Mouse (Mus musculus): ENCODE data around the gene Nxf1. TPM values are rescaled to one million over a fixed set of nuclear protein-coding genes. Genes with fewer than 3 reads are reported as not detected.

Nxf1 gene
- polyA plus RNA-seq (2015; fragmentation: Nextera tagmentation; extraction: Ambion mirVana), result 114 and 123 TPM in 2 replicates

GRCm38 (mm10) chr19:8756635-8757387 is at the start of gene Nxf1:
Gene Nxf1, plus strand, starts transcription at chr19:8757073.
- under 1% methylated on average over 75 of the region's 75 CpGs for WGBS
- Histone ChIP-seq H3K4me2 (ENCODE audit: low read length) (peak within 1 kb of the TSS; percentile 58), H3K27me3 (ENCODE audit: insufficient read depth, low read length) (no peaks in the 10 kb centered on the region), H3K4me3 (replicated peaks; ENCODE audit: low read depth, low read length) (peak within 1 kb of the TSS; percentile 98), H3K9me3 (replicated peaks; ENCODE audit: low read length) (no peaks in the 10 kb centered on the region), H3K36me3 (ENCODE audit: insufficient read depth, low read length) (peaks cover 8% of the 10 kb centered on the region; the same call in 1 of the 2 replicates), H3K4me1 (replicated peaks; ENCODE audit: insufficient read depth, low read length) (peaks cover 5% of the 10 kb centered on the region), H3K27ac (peak within 1 kb of the TSS; percentile 91), H3K9ac (ENCODE audit: low read depth, low read length) (peak within 1 kb of the TSS; percentile 98)
- TF ChIP-seq CTCF (IDR thresholded peaks at IDR 0.05; ENCODE audit: low read depth), result peak; percentile 20; the same call in 1 of the 2 replicates
- DNase-seq (ENCODE audit: low spot score), result peak; percentile 96
- peak; percentile 93 for ATAC-seq (replicated peaks; ENCODE audit: low FRiP score, low read depth)

- no peak overlapping the region for H3K4me2 ChIP-seq (ENCODE audit: low read length)
- no peak for TF ChIP-seq CTCF (IDR thresholded peaks at IDR 0.05; ENCODE audit: low read depth)
- H3K36me3 ChIP-seq (ENCODE audit: insufficient read depth, low read length), result peaks cover 42% of the 10 kb centered on the region
- WGBS, result 93% methylated on average over 8 of the region's 8 CpGs
- H3K27ac ChIP-seq, result no peak overlapping the region
- H3K4me1 ChIP-seq (replicated peaks; ENCODE audit: insufficient read depth, low read length), result peaks cover 11% of the 10 kb centered on the region; the same call in 1 of the 2 replicates
- DNase-seq (ENCODE audit: low spot score), result no peak
- no peaks in the 10 kb centered on the region for H3K27me3 ChIP-seq (ENCODE audit: insufficient read depth, low read length)
- no peaks in the 10 kb centered on the region for H3K9me3 ChIP-seq (replicated peaks; ENCODE audit: low read length)
- no peak for ATAC-seq (replicated peaks; ENCODE audit: low FRiP score, low read depth)
- H3K4me3 ChIP-seq (replicated peaks; ENCODE audit: low read depth, low read length), result no peak overlapping the region
- no peak overlapping the region for H3K9ac ChIP-seq (ENCODE audit: low read depth, low read length)
Measured at GRCm38 (mm10) chr19:8708954-8709353, 47.9 kb upstream of the Nxf1 start.

GRCm38 (mm10) chr19:8710057-8710456 is 46.8 kb upstream of the Nxf1 start:
- no peaks in the 10 kb centered on the region for H3K9me3 ChIP-seq (replicated peaks; ENCODE audit: low read length)
- 94% methylated on average over 2 of the region's 2 CpGs for WGBS
- H3K9ac ChIP-seq (ENCODE audit: low read depth, low read length), result 0 out of 2 replicates have a peak overlapping the region, but pooled peaks have one; percentile 14
- no peak overlapping the region for H3K4me2 ChIP-seq (ENCODE audit: low read length)
- TF ChIP-seq CTCF (IDR thresholded peaks at IDR 0.05; ENCODE audit: low read depth), result no peak
- no peak overlapping the region for H3K4me3 ChIP-seq (replicated peaks; ENCODE audit: low read depth, low read length)
- no peaks in the 10 kb centered on the region for H3K27me3 ChIP-seq (ENCODE audit: insufficient read depth, low read length)
- peaks cover 11% of the 10 kb centered on the region; the same call in 1 of the 2 replicates for H3K4me1 ChIP-seq (replicated peaks; ENCODE audit: insufficient read depth, low read length)
- no peak overlapping the region for H3K27ac ChIP-seq
- DNase-seq (ENCODE audit: low spot score) (no peak), ATAC-seq (replicated peaks; ENCODE audit: low FRiP score, low read depth) (no peak)
- H3K36me3 ChIP-seq (ENCODE audit: insufficient read depth, low read length), result peaks cover 42% of the 10 kb centered on the region

- ATAC-seq (replicated peaks; ENCODE audit: low FRiP score, low read depth), result no peak
- 39% methylated on average over 4 of the region's 4 CpGs for WGBS
- Histone ChIP-seq H3K4me2 (ENCODE audit: low read length) (peak overlapping the region; percentile 79), H3K27ac (peak overlapping the region; percentile 94; the same call in 1 of the 2 replicates), H3K9ac (ENCODE audit: low read depth, low read length) (no peak overlapping the region), H3K36me3 (ENCODE audit: insufficient read depth, low read length) (peaks cover 40% of the 10 kb centered on the region), H3K4me1 (replicated peaks; ENCODE audit: insufficient read depth, low read length) (peaks cover 11% of the 10 kb centered on the region; the same call in 1 of the 2 replicates), H3K27me3 (ENCODE audit: insufficient read depth, low read length) (no peaks in the 10 kb centered on the region), H3K9me3 (replicated peaks; ENCODE audit: low read length) (no peaks in the 10 kb centered on the region), H3K4me3 (replicated peaks; ENCODE audit: low read depth, low read length) (peak overlapping the region; percentile 63)
- no peak for TF ChIP-seq CTCF (IDR thresholded peaks at IDR 0.05; ENCODE audit: low read depth)
- no peak for DNase-seq (ENCODE audit: low spot score)
Measured at GRCm38 (mm10) chr19:8711506-8711905, 45.4 kb upstream of the Nxf1 start.

- Histone ChIP-seq H3K9ac (ENCODE audit: low read depth, low read length) (peak overlapping the region; percentile 70), H3K27me3 (ENCODE audit: insufficient read depth, low read length) (no peaks in the 10 kb centered on the region), H3K4me1 (replicated peaks; ENCODE audit: insufficient read depth, low read length) (peaks cover 11% of the 10 kb centered on the region; the same call in 1 of the 2 replicates), H3K36me3 (ENCODE audit: insufficient read depth, low read length) (peaks cover 35% of the 10 kb centered on the region), H3K27ac (peak overlapping the region; percentile 94), H3K9me3 (replicated peaks; ENCODE audit: low read length) (no peaks in the 10 kb centered on the region), H3K4me3 (replicated peaks; ENCODE audit: low read depth, low read length) (peak overlapping the region; percentile 63), H3K4me2 (ENCODE audit: low read length) (peak overlapping the region; percentile 79)
- ATAC-seq (replicated peaks; ENCODE audit: low FRiP score, low read depth), result no peak
- no peak for DNase-seq (ENCODE audit: low spot score)
- no peak for TF ChIP-seq CTCF (IDR thresholded peaks at IDR 0.05; ENCODE audit: low read depth)
- WGBS, result 41% methylated on average over 10 of the region's 10 CpGs
Measured at GRCm38 (mm10) chr19:8711949-8712869, 44.7 kb upstream of the Nxf1 start.

GRCm38 (mm10) chr19:8712870-8713305 is 44.0 kb upstream of the Nxf1 start:
- DNase-seq (ENCODE audit: low spot score) (peak; percentile 91), ATAC-seq (replicated peaks; ENCODE audit: low FRiP score, low read depth) (peak; percentile 82)
- peaks cover 29% of the 10 kb centered on the region for H3K36me3 ChIP-seq (ENCODE audit: insufficient read depth, low read length)
- under 1% methylated on average over 13 of the region's 13 CpGs for whole genome bisulfite sequencing
- H3K27me3 ChIP-seq (ENCODE audit: insufficient read depth, low read length), result no peaks in the 10 kb centered on the region
- peak overlapping the region; percentile 70 for H3K9ac ChIP-seq (ENCODE audit: low read depth, low read length)
- no peak for TF ChIP-seq CTCF (IDR thresholded peaks at IDR 0.05; ENCODE audit: low read depth)
- peak overlapping the region; percentile 79 for H3K4me2 ChIP-seq (ENCODE audit: low read length)
- H3K4me1 ChIP-seq (replicated peaks; ENCODE audit: insufficient read depth, low read length), result peaks cover 11% of the 10 kb centered on the region; the same call in 1 of the 2 replicates
- H3K4me3 ChIP-seq (replicated peaks; ENCODE audit: low read depth, low read length), result peak overlapping the region; percentile 63
- H3K27ac ChIP-seq, result peak overlapping the region; percentile 94
- H3K9me3 ChIP-seq (replicated peaks; ENCODE audit: low read length), result no peaks in the 10 kb centered on the region

Measured in kidney, postnatal 0 days (tissue).